Mouse (Mus musculus) bone marrow macrophage, adult 2 months (primary cell): ENCODE data around the gene Calu. TPM values are rescaled to one million over a fixed set of nuclear protein-coding genes. Genes with fewer than 3 reads are reported as not detected.

Experiments used
- H3K27ac ChIP-seq: 2 replicates; pipeline ENCODE4 v1.5.1; 2012; ENCODE audit warnings: low read depth, low read length; ENCODE audit not compliant: insufficient read depth
- H3K4me1 ChIP-seq: 2 replicates; pipeline ENCODE4 v1.6.1; 2012; ENCODE audit warnings: low read length; ENCODE audit not compliant: control insufficient read depth, insufficient read depth
- H3K4me3 ChIP-seq: 2 replicates; pipeline ENCODE4 v1.5.1; 2012; ENCODE audit warnings: mild to moderate bottlenecking, low read length, moderate library complexity; ENCODE audit not compliant: insufficient read depth
- CTCF ChIP-seq: IDR thresholded peaks from 2 replicates; pipeline ENCODE4 v1.5.1; 2012; ENCODE audit warnings: low read depth, mild to moderate bottlenecking, low read length, moderate library complexity
- POLR2A ChIP-seq: IDR thresholded peaks from 2 replicates; pipeline ENCODE4 v1.6.1; 2012; ENCODE audit warnings: mild to moderate bottlenecking, low read depth, low read length, borderline replicate concordance
- polyA plus RNA-seq: library from polyadenylated mRNA; stranded (reverse); fragments of >200 nt; gene quantifications from 2 replicates; pipeline ENCODE4 v1.2.4, GENCODE M21; 2012; ENCODE audit not compliant: missing spikeins, insufficient read depth, insufficient read length

The Calu gene
- polyA plus RNA-seq, 1 experiment, result 76.3 TPM

- Histone ChIP-seq H3K4me1 (no peaks in the 10 kb centered on the region), H3K27ac (no peak overlapping the region), H3K4me3 (no peak overlapping the region)
- TF ChIP-seq CTCF (no peak), POLR2A (no peak)
Observed at GRCm38 (mm10) chr6:29406412-29406811, 58.5 kb downstream of the Calu start.

GRCm38 (mm10) chr6:29415446-29415845, 67.6 kb downstream of the Calu start:
- Histone ChIP-seq H3K27ac (no peak overlapping the region), H3K4me1 (no peaks in the 10 kb centered on the region), H3K4me3 (no peak overlapping the region)
- no peak for TF ChIP-seq CTCF
- TF ChIP-seq POLR2A, result no peak

GRCm38 (mm10) chr6:29420596-29420995, 72.7 kb downstream of the Calu start:
- TF ChIP-seq CTCF, result no peak
- no peak for TF ChIP-seq POLR2A
- Histone ChIP-seq H3K27ac (no peak overlapping the region), H3K4me1 (no peaks in the 10 kb centered on the region), H3K4me3 (no peak overlapping the region)

- Histone ChIP-seq H3K4me3 (no peak overlapping the region), H3K27ac (no peak overlapping the region), H3K4me1 (no peaks in the 10 kb centered on the region)
- TF ChIP-seq POLR2A (no peak), CTCF (no peak)
Observed at GRCm38 (mm10) chr6:29425118-29425517, 77.2 kb downstream of the Calu start.

- Histone ChIP-seq H3K4me3 (no peak overlapping the region), H3K27ac (no peak overlapping the region), H3K4me1 (peaks cover 8% of the 10 kb centered on the region)
- TF ChIP-seq CTCF, result no peak
Observed at GRCm38 (mm10) chr6:29426331-29426730, 78.5 kb downstream of the Calu start.

Other genes with a start within 250 kb of the Calu start
- gene Rbm28, start 183.1 kb upstream of the Calu start, polyA plus RNA-seq, result 42.5 and 43.8 TPM in 2 replicates
- gene Prrt4, start 168.5 kb upstream of the Calu start, polyA plus RNA-seq, result not detected in 2 replicates
- 32.8 and 35.0 TPM in 2 replicates for gene Impdh1, start 131.7 kb upstream of the Calu start, polyA plus RNA-seq
- 4.7 and 7.2 TPM in 2 replicates for gene Hilpda, start 75.6 kb upstream of the Calu start, polyA plus RNA-seq
- not detected in 2 replicates for gene Fam71f2, start 68.5 kb upstream of the Calu start, polyA plus RNA-seq
- not detected in 2 replicates for gene Fam71f1, start 28.9 kb upstream of the Calu start, polyA plus RNA-seq
- gene Opn1sw, start 40.4 kb downstream of the Calu start, polyA plus RNA-seq, result not detected in 2 replicates
- gene Ccdc136, start 48.2 kb downstream of the Calu start, polyA plus RNA-seq, result not detected in 2 replicates
- 0.17 and 0.20 TPM in 2 replicates for gene Flnc, start 85.2 kb downstream of the Calu start, polyA plus RNA-seq
- gene Atp6v1f, start 119.6 kb downstream of the Calu start, polyA plus RNA-seq, result 347 and 378 TPM in 2 replicates
- gene Atp6v1fnb, start 123.4 kb downstream of the Calu start, polyA plus RNA-seq, result not detected in 2 replicates
- 0.28 and 0.40 TPM in 2 replicates for gene Kcp, start 159.9 kb downstream of the Calu start, polyA plus RNA-seq
- 201 and 214 TPM in 2 replicates for gene Irf5, start 178.6 kb downstream of the Calu start, polyA plus RNA-seq